Mouse (Mus musculus) embryo, embryonic 11.5 days (tissue): ENCODE measurements around the gene Ccdc106.
"Not testable (repeated sequence)": the region's sequence is repeated elsewhere in the genome, so short reads cannot be mapped to it uniquely, and the experiment has no call there.

Source experiments
- DNase-seq: peaks from one replicate; pipeline ENCODE4 v3.0.0-alpha.2; 2012; ENCODE audit warnings: low read depth, low spot score

Gene Ccdc106

DNA sequence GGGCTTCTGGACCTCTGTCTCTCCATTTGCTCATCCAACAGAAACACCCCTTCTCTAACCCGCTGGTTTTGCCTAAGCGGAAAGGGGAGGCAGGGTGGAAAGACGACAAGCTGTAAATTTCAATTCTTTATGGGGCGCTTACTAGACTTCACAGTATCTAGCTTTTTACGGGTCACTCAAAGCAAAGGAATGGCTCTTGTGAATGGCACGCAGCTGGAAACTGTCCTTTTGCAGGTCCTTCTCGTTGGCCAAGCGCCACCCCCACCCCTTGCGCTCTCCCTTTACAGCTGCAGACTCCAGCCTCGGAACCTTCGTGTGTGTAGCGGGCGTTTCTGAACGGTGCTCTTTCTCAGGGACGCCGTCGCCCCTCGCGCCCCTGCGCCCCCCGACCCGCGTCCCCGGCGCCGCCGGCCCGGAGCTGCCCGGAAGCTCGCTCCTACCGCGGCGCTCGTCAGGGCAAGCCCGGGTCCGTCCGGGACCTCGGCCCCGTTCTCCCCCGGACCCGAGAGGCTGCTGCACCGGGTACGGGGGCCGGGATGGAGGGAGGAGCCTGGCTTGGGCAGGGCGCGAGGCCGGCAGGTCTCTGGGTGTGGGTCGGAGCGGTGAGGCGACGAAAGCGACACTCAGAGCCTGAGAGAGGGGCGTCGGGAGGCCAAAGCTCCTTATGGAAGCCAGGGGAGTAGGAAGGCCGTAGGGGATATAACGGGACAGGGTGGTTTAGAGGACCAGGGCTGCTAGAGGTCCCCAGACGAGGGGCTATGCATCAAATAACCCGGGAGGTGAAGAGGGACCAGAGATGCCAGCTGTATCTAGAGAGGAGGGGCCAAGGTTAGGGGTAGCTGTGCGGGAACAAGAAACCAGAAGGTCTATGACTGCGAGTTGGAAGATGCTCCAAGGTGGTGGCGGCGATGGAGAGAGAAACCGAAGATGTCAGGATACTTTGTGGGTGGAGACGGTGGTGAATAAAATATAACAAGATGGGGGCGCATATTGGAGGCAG lies 31.1 kb downstream of the Ccdc106 start, which contains the start of gene Zfp580:
Zfp580 (plus strand) TSS at position 346 of the 1,000 bp plus-strand sequence.
- peak; percentile 58 for DNase-seq

DNA sequence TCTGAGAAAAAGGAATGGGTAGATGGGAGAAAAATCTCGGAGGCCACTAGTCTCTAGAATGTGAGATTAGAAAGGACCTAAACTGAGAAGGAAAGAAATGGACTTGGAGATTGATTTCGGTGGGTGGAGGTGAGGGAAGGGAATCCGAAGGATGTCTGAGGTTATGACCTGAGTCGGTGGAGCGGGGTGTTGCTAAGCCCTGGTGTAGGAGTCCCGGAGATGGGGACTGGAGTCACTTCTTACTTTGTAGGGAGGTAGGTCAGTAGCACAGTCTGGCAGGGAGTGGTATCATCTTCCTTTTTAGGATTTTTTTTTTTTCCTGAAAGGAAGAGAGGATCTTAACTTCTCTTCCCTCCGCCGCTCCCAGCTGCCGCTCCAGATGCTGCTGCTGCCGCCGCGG lies 32.1 kb downstream of the Ccdc106 start:
- no peak for DNase-seq

DNA sequence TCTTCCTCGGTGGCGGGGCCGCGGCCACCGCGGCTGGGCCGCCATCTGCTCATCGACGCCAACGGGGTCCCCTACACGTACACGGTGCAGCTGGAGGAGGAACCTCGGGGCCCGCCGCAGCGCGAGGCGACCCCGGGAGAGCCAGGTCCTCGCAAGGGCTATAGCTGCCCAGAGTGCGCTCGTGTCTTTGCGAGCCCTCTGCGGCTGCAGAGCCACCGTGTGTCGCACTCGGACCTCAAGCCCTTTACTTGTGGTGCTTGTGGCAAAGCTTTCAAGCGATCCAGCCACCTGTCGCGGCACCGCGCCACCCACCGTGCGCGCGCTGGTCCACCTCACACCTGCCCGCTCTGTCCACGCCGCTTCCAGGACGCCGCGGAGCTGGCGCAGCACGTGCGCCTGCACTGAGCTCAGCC lies 32.6 kb downstream of the Ccdc106 start:
- no peak for DNase-seq

DNA sequence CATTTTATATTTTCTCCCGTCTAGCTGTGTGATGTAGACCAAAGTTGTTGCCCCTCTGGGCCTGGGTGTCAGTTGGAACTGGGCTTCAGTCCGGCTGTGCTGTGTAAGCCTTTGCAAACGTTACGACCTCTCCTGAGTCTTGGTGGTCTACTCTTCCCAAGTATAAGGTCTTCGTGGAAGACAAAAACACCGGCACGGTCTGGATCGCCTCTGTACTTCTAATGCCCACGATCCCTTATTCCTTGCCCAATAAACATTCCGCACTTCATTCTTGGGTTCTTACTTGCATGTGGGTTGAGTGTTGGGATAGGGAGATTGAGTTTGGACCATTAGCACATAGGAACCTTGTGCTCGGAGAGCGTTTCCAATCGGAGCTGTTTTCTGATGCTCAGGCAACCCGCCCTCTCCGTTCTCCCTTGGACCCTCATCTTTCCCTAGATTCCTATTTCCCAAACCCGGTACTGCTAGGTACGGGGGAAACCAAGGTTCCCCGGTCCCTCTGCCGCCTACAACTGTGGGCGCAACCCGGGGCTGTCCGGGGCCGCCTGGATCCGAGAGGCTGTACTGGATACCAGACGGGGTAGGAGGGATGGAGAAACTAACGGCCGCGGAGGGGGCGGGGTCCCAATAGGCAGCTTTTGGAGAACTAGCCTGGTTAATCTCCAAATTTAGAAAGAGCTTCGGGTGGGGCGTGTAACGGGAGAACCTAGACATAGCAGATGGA lies 33.3 kb downstream of the Ccdc106 start:
- DNase-seq, result no peak

DNA sequence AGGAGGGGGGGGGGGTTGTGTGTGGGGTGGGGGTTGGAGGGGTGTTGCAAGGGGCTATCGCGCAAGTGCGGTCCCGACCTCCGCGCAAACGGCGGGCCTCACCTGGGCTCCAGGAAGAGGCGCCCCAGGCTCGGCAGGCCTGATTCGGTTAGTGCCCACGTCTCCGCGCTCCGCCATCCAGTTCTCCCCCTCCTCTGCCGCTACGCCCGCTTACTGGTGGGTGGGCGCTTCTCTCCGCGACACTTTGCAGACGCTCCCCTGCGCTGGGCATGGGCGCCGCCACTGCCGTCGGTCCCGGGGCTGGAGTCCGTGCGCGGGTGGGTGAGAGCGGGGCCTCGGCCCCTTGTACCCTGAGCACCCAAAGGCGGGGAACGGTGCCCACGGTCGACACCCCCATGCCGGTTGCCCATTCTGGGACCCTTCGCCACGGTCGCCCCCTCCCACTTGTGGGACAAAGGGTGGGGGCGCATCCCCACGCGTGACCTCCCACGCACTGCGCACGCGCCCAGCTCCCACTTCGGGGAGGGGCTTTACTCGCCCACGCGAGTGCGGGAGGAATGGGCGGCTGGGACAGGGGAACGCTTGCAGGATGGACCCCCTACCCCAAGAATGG lies 36.4 kb downstream of the Ccdc106 start:
- DNase-seq, result no peak

DNA sequence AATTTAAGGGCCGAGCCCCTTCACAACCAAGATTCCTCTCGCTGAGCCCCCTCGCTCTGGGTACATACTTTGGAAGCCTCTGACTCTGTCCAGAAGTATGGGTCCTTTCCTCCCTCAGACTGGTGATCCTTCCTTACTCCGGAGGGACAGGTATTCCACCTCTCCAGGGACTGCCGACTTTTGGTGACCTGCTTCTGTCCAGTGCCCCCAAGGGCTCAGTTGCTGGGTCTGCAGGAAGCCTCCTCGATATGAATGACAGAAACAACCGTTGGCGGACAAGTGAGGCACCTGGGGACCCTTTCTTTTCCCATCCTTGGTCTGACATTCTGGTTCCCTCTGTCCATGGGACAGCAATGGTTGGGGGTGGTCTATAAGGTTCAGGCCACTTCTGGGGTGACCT lies 37.0 kb downstream of the Ccdc106 start:
- DNase-seq, result no peak

DNA sequence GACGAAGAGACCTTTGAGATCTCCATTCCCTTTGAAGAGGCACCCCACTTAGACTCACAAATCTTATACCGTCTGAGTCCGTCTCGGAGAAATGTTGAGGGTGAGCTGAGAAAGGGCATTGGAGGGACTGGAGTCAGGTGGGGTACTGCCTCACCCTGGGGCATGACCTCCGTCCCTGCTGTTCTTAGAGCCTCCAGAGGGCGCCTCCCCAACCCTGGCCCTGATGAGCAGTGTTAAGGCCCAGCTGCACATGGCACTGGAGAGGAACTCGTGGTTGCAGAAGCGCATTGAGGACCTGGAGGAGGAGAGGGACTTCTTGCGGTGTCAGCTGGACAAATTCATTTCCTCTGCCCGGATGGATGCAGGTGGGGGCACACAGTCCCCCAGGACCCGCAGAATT lies 37.5 kb downstream of the Ccdc106 start:
- DNase-seq, result no peak

DNA sequence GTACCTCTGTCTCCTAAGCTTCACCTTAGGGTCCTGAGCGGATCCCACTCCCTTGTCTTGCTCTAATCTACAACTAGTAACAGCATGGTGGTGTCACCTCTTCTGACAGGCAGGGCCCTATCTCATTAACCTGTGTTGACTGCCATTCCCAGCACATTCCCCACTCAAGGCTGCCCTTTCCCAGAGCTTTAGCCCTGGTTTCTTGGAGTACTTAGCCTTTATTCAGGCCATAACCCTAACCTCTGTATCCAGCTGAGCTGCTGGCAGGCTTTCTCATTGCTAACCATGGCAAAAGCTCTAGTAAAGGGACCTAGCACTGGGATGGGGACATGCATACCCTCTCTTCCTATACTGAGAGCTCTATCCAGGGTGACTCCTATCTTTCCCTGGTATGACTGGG lies 38.3 kb downstream of the Ccdc106 start:
- no peak for DNase-seq

DNA sequence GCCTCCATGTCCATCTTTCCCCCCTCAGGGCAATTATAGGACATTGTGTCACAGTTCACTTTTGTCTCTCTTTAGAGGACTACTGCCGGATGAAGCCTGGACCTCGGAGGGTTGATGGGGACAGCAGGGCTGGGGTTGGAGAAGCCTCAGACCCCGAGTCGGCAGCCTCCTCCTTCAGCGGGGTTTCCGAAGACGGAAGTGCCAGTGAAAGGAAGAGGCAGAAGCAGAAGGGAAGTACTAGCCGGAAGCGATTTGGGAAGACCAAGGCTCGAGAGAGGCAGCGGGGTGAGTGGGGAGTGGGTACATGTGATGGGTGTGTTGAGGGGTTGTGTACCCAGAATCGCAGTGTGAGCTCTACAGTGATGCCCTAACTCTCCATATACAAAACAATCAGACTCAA lies 39.1 kb downstream of the Ccdc106 start:
- DNase-seq, result no peak

DNA sequence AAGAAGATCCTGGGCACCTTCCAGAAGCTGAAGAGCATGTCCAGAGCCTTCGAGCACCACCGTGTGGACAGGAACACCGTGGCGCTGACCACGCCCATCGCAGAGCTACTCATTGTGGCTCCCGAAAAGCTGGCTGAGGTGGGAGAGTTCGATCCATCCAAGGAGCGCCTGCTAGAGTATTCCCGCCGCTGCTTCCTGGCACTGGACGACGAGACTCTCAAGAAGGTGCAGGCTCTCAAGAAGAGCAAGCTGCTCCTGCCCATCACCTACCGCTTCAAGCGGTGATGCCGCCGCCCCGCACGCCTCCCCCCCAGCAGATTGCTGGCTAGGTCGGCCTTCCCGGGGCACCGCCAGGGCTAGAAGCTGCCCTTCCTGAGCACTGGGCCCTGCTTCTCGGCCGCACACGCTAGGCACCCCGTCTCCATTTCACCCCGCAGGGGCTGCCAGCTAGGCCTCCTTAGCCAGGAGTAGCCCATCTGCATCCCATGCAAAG lies 39.9 kb downstream of the Ccdc106 start:
- peak; percentile 69 for DNase-seq

DNA sequence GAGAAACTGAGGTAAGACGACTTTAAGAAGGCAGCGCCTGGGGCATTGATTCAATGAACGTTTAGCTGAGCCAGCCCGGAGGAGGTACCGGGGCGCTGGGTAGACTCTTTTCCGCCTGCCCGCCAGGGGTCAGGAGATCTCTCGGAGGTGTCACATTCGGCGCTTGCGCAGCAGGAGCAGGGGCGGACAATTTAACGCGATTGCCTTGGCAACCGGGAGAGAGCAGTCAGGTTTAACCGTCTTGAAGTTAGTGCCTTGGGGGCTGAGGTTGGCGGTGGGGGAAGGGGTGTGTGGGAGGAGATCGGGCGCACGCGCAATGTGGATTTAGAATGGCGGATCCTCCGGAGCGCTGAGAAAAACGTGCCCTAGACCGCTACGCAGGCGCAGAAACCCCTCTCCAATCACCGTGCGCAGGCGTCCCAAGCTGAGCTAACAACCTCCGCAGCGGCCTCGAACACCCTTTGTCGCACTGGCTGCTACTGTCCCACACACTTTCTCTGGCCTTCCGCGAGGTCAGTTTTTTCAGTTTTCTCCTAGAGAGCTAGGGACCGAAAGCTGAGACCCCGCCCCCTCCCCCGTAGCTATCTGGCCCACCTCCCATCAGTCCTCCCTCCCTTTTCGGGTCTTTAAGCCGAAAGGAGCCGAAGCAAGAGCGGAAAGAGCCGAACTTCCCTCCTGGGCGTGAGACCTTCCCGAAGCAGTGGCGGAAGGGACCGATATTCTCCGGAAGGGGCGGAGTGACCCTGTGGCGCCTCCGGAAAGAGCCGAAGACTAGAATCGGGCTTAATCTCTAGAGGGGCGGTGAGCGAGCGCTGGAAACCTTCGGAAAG lies 40.8 kb downstream of the Ccdc106 start:
- DNase-seq, result peak; percentile 97

DNA sequence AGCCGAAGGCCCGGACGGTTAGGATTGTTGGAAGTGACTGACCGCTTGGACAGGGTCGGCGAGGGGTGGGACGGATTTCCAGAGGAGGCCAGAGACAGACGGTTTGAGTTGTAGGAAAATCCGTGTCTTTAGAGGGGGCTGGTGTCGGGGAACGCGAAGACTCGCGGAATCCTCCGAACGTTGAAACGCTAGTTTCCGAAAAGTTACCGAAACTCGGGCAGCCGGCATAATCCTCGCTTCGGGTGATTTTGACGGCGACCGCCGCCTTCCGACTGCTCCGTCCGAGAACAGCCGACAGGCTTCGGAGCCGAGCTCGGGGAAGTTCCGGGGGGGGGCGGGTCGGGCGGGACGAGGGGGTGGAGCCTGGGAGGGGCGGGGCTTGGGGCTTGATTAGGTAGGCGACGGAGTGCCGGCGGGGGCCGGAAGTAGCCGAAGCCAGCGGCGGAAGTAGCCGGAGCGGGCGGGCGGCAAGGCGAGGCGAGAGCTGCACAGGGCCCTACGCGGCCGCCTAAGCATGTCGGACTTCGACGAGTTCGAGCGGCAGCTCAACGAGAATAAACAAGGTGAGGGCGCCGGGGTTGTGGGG lies 41.5 kb downstream of the Ccdc106 start, which contains the start of gene U2af2:
U2af2 (plus strand) TSS at position 370 of the 586 bp plus-strand sequence.
- peak; percentile 75 for DNase-seq

DNA sequence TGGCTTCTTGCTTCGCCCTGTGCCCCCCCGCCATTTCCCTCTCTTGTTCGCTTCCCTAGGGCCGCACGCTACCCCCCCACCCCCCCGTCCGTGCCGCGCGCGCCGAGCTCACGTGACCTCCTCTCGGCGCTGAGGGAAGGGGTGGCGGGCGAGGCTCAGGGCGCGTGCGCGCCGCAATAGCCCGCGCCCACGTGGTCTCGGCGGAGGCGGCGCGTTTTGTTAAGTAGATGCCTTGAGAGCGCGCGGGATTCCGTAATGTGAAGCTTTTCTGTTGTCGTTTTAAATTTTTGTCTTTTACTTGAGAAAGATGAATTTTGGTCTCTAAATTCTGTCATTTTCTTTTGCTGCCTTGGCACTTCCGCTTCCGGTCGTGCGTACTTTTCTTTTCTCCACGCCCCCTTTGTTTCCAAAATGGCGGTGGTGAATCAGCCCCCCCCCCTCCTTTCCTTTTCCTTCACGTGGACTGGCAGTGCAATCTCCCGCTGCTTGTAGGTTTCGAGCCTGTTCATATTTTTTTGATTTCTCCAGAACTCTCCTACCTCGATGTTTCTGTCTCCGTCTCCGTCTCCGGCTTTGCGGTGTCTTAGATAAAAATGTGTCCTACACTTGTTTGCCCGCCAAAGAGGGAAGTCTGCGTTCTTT lies 42.1 kb downstream of the Ccdc106 start:
- DNase-seq, result peak; percentile 75

DNA sequence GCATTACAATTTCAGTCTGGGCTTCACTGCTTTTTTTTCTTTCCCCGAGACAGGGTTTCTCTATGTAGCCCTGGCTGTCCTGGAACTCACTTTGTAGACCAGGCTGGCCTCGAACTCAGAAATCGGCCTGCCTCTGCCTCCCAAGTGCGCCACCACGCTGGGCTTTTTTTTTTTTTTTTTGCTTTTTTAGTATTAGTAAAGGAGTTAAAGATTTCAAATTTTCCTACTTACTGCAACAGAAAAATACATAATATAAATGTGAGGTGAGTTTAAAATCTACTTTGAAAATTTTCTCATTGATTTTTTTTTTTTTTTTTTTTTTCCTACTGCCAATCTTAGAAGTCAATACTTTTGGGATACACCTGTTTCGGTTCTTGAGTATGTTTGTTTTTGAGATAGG lies 44.5 kb downstream of the Ccdc106 start:
- no peak for DNase-seq

DNA sequence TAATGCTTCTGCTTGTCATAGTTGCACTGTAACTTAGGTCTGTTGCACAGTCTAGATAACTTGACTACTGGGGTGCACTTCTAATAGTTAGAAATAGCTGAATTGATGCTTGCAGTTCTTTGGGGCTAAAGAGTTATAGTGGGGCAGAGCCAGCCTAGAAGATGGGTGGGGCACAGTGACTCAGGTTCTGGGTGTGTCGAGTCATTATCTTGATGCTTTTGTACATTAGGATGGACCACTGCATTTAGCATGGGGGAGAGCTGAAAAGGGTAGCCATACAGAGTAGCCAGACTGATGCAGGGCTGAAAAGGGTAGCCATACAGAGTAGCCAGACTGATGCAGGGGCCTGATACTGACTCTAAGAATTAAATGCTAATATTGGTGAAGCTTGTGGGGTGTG lies 53.2 kb downstream of the Ccdc106 start:
- no peak for DNase-seq

DNA sequence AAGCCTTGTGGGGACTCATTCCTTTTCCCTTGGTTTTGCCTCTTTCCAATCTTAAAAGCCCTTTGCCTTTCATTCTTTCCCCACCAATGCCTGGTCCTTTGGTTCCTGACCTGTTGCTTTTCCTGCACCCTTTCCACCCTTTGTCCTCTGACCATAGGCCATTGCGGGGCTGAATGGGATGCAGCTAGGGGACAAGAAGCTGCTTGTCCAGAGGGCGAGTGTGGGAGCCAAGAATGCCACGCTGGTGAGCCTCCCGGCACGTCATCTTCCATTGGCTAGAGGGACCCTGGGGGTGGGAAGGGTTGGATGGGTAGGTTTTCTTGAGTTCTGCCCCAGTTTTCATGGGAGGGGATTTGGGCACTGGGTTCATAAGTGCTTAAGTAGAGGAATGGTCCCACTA lies 54.6 kb downstream of the Ccdc106 start:
- no peak for DNase-seq

DNA sequence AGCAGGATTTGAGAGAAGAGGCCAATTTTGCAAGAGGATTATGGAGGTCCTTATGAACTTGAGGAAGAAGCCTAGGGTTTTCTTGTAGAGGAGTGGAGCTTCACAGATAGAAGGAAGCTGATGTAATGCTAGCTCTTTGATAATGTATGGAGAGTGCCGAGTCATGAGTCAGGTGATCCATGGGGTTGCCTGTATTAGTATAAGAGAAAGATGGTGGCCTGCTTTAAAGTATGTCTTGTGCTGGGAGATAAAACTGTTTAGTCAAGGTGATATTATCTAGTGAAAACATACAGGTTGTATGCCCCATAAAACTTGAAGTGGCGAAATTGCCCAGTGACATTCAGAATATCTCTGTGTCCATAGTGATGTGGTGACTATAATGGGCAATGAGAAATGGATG lies 56.6 kb downstream of the Ccdc106 start:
- no peak for DNase-seq

DNA sequence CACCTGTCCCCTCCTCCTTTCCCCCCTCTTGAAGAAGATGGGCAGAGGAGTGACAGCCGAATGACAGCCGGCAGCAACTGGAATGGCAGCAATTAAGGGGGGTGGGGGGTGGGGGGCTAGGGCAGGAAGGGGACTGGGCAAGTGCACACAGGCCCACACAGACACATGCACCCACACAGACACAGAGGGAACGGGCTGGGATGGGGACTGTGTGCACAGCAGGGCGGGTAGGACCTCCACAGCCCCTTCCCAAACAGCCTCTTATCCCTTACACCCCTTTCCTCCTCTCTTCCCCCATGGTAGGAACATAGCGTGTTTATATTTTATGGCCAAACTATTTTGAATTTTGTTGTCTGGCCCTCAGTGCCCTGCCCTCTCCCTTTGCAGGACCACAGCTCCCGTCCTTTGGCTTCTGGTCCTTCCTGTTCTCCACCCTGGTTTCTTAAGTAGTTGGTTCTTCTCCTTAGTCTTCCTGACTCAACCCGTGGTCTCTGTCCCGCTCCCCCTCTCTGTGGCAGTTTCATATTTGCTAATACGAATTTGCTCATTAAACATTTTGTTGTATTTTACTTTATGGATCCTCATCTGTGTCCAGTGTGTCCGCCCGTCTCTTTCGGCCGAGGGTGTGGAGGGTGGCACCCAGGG lies 59.1 kb downstream of the Ccdc106 start:
- DNase-seq, result not testable (repeated sequence)

DNA sequence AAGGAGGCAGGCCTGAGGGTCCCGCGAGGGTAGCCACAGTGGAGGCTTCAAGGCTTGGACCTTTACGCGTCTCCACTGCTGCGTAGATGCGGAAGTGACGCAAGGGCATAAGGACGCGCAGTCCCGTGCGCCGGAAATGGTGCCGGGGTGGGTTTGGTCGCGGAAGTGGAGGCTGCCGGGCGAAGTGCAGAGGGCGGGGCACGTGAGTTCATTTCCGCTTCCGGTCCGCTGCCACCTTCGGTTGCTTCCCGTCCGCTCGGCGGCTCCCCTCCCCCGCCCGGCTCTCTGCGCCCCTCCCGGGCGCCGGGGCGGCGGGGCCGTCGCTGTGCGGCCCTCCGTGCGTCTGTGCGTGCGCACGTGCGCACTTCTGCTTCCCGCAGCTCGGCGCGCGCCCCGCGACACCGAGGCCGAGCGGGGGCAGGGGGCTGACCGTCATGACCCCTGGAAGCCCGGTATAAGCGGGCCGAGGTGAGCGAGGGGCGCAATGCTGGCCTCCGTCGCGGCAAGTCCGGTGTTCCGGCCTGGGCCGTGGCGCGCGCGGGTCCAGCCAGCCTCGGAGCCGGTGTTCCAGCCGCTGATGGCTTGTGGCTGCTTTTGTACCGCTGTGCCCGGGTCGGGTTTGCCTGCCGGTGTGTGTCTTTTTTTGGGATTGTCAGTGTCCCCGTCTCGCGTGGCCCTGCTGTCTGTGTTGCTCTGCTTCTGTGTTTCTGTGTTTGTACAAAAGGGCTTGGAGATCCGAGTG lies 59.8 kb downstream of the Ccdc106 start, which contains the start of gene Epn1:
Epn1 (plus strand) TSS at position 226 of the 742 bp plus-strand sequence.
- DNase-seq, result peak; percentile 93
